Mouse (Mus musculus): ENCODE results near the gene Mapk1.

DNA sequence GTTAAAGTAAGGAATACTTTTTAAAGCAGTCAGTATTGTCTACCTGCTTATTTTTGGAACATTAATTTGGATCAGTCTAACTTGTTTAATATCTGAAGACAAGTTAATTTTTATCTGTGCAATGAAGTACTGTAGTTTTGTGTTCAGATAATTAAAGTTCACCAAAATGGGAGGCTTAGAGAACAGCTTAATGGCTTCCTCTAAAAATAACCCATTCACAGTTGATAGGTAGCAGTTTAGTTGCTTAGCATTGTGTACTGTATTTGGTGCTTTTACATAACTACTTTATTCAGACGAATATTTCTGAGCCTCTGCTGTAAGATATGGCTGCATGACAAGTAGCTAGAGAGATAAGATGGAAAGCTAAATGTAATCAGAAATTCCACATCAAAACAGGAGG is 23.9 kb downstream of the Mapk1 start:
- TF ChIP-seq CTCF (conservative IDR thresholded peaks at IDR 0.05; ENCODE audit: insufficient read depth, insufficient read length, low read depth, low read length) (no peak), POLR2A (IDR thresholded peaks at IDR 0.05; ENCODE audit: low read depth, low read length) (no peak)
